Mouse (Mus musculus) ovary, postnatal 10 days (tissue): ENCODE measurements at regions not wholly inside any gene's neighbourhood (a gene's known extent, or its start where the extent isn't known, plus 50 kb on each side); places are given as distances from the start of the nearest gene placed in this dataset.

Experiments used
- DNase-seq: peaks from one replicate; pipeline ENCODE4 v3.0.0; 2022; ENCODE audit warnings: low spot score

DNA sequence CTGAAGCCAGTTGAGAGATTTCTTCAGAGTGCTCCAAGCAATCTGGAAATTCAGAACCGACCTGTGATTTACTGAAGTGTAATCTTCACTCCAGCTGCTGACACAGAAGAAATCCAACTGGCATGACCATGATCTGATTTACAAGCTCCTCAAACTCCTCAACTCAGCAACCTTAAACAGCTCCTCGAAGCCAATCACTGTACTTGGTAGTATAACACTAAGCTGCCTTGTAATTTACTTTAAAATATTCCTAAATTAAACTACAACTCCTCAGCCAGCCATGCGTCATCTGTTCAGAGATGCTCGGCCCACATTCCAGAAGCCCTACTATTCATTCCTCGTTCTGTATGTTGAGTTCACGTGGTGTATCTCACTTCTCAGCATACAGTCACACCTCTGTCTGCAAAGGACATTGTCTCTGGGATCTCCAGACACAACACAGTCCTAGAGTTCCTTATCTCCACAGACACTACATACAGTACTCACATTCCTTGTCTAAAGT lies 116.0 kb upstream of the Smad1 start:
- no peak for DNase-seq

DNA sequence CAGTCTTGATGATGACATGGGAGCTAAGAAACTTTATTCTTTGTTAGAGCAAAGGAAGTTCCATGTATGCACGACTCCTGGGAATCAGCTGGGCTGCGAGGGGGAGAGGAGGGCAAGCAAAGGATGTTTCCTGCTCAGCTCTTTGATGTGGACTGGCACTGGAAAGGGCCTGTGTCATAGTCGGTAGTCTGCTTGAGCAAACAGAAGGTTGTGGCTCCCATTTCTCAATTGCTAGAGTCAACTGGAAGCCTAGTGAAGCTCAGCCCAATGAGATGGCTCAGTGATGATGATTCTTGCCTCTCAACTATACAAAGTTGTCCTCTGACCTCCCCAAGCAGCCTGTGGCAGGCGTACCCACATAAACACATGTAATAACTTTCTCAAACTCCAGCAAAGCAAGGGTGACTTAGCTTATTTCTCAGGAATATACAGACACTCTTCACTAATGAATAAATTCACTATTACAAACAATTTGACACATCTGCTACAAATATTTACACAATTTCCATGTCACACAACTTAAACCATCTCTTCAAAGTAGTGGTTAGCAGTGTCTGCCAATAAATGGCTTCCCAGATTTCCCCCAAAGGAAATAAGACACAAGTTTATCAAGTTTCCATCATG lies 115.4 kb upstream of the Smad1 start:
- DNase-seq = no peak

DNA sequence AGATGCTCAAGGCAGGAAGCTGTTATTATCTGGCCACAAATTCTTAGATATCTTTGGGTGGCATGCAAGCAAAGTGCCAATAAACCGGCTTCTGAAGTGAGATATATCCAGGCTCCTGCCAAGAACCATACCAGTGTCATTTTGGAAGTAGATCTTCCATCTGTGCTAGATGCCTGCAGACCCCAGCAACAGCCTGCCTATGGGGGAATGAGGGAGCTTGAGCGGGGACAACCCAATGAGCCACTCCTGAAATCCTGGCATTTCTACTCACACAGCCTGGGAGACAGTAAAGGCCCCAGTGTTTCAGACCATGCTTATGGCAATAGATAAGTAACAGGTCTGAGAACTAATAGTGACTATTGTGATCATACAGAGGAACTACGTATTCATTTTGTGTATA lies 109.3 kb upstream of the Smad1 start:
- no peak for DNase-seq

DNA sequence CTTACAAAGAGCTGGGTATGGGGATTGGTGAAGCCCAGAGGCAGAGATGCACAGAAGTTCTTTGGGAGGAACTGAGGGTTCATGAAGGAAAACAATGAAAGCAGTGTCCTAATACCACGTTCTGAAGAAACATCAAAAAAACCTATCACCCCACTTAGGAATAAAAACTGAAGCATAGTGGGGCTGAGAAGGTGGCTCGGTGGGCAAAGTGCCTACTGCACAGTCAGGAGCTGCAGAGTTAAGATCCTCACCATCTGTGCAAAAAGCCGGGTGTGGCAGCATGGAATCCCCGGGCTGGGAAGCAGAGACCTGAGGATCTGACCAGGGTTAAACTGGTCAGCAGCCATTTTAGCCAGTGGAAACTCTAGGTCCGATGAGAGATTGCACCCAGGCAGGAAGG lies 106.1 kb upstream of the Smad1 start:
- no peak for DNase-seq

DNA sequence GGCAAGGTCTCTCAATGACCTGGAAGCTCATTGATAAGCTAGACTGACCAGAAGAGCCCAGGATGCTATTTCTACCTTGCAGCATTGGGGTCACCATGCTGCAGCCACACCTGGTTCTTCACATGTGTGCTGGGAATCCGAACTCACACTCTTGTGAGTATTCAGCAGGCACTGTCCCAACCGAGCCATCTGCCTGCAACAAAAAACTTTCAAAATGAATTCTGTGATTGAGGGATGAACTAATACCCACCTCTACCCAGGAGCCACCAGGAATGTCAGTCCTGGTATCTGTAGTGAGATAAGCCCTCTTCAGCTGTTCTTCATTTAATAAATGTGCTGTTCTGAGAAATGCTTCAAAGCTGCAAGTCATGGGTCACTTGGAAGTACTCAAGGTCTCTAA lies 104.6 kb upstream of the Smad1 start:
- no peak for DNase-seq

DNA sequence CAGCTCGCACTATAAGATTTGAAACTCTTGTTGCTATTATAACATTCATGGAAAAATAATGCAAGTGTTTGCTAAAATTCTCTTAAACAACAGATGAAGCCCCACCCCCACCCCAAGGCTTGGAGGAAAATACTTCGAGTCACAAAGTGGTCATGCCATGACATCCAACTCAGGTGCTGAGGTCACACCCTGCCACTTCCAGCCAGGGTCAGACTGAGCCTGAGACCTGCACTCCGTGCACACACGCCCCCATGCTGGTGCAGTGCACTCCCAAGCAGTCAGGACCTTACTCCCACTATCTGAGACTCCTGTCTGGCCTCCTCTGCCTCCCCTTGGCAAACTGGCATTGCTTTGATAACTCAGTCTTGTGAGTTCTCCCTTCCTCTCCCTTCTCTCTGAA lies 102.7 kb upstream of the Smad1 start:
- no peak for DNase-seq

DNA sequence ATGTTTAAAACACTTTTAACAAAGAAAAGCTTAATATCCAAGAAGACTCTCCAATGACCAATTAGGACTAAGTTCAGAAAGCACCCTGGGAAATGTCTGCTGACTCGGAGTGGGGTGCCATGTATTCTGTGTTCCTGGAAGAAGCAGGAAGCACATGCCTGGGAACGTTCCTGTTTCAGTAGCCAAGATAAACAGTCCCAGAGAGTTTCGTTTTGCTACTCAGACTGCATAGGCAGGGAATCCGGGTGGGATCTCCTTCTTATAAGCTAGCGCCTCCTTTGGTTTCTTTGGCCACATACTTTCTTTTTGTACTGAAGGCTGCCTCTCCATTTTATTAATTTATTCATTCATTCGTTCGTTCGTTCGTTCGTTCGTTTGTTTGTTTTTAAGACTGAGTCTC lies 101.9 kb upstream of the Smad1 start:
- no peak for DNase-seq

DNA sequence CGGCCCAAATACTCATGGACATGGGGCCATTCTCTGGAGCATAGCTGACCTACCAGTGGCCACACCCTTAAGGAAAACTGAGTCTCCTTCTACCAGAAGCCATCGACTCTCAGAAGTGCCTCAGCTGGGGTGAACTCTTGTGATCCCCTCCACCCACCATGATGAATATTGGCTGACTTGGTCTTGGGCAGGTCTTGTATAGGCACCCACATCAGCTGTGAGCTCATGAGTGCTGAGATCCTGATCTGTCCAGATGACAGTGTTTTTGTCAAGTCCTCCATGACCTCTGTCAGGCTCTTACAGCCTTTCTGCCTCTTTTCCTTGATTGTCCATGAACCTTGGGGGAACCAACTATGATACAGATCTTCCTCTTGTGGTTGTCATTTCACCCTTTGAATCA lies 99.9 kb upstream of the Smad1 start:
- DNase-seq = no peak

DNA sequence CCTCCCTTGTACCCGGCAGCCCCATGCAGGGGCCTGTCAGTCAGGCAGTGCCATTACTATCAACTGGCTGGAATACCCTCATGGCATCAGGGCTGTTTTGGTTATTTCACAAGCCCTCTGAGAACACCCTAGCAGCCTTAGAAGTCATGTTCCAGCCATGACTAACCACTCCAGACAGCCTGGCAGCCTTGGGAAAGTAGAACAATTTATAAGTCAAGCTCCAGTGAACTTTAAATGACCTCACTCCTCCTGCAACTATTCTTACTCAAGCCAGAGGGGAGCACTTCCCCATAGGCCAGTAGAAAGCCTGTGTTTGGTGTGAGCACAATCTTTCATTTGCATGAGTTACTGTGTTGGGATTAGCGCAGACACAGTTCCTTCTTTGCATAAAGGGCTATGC lies 99.3 kb upstream of the Smad1 start:
- DNase-seq = peak; percentile 8

DNA sequence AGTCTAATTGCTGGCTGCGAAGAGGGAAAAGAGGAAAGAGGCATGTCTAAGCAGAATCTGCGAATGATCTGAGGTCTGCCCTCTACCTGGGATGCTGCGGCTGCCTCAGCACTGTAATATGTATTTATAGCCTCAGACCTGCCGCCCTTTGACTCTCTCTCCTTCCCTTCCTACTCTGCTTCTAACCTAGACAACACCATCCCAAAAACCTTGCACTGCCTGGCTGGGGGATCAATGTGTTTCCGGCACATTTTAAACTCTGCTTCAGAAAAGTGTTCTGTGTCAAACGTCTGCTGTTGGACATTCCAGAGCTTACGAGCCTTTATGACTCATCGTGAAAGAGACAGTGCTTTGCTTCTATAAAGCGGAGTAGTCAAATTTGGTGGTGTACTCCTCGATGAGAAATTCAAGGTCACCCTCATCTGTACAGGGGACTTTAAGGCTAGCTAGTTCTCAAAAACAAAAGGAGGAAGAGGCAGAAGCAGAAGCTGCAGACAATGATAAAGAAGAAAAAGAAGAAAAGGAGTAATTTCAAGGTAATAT lies 91.9 kb upstream of the Smad1 start:
- no peak for DNase-seq

DNA sequence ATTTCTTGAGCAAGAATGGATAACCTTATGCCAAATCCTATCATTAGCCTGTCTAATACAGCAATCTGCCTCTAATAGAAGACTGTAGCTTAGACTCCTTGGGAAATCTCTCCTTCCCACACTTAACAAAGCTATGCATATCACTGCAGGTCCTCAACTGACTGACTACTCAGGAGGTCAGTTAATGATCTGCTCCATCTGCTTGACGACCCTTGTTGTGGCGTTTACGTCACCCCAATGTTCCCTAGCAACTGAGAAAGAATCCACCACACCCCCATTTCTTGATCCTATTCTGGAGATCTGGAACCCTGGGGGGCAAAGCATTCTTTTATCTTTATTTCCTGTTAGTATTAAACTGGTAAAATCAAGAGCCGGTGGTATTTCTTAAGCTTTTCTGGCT lies 91.4 kb upstream of the Smad1 start:
- no peak for DNase-seq

DNA sequence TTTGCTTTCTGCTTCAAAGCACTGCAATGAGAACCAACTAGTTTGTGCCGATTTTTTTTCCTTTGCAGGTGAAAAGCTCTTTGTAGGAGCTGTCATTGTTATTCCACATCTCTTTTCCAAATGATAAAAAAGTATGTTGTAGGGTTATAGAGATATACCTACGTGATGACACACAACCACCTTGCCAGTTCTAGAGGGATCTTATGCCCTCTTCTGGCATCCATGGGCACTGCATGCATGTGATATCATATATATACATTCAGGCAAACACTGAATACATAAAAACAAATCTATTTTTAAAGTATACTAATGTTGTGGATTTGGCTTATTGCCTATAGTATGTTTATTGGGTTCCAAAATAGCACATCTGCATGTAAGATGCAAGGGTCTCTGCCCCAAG lies 89.5 kb upstream of the Smad1 start:
- no peak for DNase-seq

DNA sequence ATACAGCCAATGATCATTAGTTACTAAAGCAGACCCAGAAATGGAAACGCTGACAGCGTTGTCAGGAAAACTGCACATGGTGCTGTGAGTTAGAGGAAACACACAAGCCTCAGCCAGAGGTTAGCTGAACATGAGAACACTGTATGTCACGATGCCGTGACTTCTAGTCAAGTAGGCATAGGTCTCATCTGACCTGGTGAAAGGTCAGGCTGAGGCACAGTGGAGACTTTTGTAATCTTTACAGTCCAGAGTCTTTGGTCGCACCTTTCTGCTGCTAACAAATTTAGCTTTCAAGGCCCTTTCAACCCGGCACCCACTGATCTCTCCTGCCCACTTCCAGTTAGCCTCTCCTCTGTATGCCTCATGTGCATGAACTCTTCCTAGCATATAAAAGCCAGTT lies 88.3 kb upstream of the Smad1 start:
- DNase-seq = no peak

DNA sequence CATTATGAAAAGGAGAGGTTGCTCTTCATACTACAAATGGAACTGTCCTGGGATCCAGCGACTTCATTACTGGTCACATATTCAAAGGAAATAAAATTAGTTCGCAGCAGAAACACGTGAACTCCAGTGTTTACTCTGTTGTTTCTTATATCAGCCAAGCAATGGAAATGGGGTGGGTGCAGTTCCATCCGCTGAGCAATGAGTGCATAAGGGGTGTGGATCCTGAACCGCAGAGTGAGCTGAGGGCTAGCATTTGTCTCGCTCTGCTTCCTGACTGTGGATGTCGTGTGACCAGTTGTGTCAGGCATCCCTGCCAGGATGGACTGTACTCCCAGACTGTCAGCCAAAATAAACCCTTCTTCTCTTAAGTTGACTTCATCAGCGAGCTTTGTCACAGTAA lies 80.0 kb upstream of the Smad1 start:
- DNase-seq = no peak

DNA sequence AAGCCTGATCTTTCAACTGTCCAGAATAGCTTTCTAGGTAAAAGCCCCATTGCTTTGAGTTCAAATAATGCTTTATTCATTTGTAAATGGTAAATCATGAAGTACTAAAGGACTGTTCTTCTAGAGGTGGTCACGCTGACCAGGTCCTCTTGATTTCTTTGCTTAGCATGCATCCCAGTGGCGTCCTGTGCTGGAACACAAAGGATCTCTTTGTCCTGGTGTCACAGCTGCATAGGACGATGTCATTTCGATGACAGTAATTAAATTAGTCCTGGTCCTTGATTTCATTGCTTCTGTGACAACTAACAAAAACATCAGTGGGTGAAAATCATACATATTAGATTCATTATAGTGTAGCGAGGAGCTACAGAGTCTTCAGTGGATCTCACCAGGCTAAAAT lies 76.7 kb upstream of the Smad1 start:
- DNase-seq = no peak

DNA sequence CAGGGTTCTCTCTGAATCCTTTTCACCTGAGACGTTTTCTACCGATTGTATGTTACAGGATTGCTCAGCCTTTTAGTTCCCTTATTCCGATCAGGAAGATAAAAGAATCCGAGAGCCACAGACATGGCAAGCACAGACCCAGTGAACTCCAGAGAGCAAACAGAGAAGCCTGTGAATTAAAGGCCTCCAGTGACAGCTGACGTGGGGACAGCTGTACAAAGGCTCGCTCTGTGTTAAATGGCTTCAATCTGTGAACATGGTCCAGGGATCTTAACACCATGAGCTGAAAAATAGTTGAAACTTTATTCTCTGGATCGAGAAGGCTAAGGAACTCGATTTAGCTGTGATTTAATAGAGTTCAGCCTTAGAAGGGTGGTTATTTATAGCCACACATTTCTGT lies 75.4 kb upstream of the Smad1 start:
- DNase-seq = no peak

DNA sequence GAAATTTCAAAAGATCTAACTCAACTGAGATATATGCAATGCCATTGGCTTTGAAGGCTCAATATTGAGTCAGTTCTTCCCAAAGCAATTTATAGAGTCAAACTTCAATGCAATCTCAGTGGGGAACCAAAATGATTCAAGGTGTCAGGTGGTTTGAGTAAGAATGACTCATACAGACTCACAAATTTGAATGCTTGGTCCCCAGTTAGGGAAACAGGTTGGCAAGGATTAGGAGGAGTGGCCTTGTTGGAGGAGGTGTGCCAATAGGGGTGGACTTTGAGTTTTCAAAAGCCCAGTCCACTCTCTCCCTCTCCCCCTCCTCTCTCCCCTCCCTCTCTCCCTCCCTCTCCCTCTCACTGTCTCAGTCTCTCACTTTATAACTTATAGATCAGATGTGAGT lies 52.8 kb upstream of the Smad1 start:
- no peak for DNase-seq

DNA sequence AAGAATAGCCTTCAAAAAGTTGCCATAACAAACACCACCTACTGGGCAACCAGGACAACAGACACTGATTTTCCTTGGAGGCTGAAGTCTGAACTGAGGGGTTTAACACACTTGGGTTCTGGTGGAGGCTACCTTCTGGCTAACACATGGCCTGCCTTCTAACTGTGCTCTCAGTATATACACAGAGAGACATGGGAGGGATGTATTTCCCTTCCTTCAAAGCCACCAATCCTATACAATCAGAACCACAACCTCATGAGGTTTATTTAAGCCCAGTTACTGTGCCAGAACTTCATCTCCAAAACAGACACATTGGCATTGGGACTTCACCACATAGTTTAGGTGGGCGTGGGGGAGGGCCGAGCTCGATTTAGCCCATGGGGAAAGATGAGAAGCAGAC lies 50.1 kb upstream of the Smad1 start:
- no peak for DNase-seq
